Mouse (Mus musculus): ENCODE measurements around the gene Igf2bp2.

- no peak for TF ChIP-seq CTCF (IDR thresholded peaks at IDR 0.05; ENCODE audit: borderline replicate concordance, insufficient read depth, low read length)
- TF ChIP-seq POLR2A (IDR thresholded peaks at IDR 0.05; ENCODE audit: low read depth, low read length): no peak
These were observed 95.7 kb downstream of the Igf2bp2 start for GRCm38 (mm10) chr16:22067406-22067805.

All from embryonic fibroblast, embryonic 13.5 days (primary cell).